Mouse (Mus musculus) liver, adult 2 months (tissue): ENCODE data around the gene Lgalsl.

Source experiments
- CTCF ChIP-seq: fragments of 200-500 bp; IDR thresholded peaks from 2 replicates; pipeline ENCODE4 v1.5.1; 2011; ENCODE audit warnings: low read depth, low read length, control low read depth
- POLR2A ChIP-seq: fragments of 200-500 bp; IDR thresholded peaks from 2 replicates; pipeline ENCODE4 v1.6.1; 2011; ENCODE audit warnings: low read length, control low read depth; ENCODE audit not compliant: insufficient read depth; ENCODE audit errors: extremely low read depth

DNA sequence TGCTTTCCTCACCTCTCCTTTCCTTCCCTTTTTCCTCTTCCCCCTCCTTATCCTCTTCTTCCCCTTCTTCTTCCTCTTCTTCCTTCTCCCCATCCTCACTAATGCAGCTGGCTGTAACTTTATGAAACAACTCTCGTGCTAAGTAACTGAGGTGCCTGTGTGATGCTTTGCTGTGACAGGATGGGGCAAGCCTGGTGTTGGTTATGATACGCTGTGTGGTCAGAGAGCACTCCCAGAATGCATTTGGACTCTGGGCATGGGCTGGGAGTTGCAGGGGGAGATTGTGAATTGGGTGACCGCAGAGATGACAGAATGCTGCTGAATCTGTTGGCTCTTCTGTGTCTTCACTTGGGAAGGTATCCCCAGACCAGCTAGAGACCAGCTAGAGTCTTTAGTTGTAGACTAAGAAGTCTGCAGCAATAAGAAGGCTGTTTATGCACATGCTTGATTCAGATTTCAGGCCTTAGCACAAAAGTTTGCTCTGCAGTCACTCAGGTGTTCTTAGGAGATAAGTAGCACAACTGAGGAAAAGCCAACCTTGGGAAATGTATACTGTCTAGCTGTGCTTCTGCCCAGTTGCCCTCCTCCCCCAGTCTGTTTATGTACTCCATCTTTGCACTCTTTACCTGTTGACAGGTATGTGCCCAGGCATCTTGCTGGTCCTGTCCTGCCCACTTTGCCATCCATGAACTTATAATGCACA lies 51.8 kb downstream of the Lgalsl start:
- no peak for TF ChIP-seq POLR2A
- TF ChIP-seq CTCF: no peak
